ENCODE assay signal across 23 mouse cellular contexts in the genomic region with DNA sequence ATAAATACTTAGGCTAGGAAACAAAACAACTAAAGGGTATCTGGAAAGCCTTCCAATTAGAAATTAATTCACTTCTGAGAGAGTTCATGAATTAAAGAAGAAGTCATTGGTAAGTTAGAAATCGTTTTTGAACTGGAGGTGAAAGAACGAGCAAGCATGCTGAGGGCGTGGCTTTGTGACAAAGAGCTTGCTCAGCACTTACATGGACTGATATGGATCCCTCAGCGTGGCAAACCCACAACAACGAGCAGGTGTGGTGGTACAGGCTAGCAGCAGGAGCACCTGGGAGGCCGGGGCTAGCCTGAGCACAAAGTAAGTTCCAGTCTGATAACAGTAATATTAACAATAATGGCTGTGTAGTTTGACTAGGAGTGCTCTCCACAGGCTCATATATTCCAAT.
"Had no signal": no experiment of that assay in that cellular context is flagged by ENCODE, and none has a peak within 500 bp of the region (broad histone marks: within the 10 kb centered on the region; RNA-seq: fewer than 3 reads in every experiment).

No protein-coding gene starts in this region.

- ATAC-seq: lung, postnatal 0 days; midbrain, embryonic 16.5 days had no signal

- H3K36me3 ChIP-seq: limb, embryonic 15.5 days; lung, embryonic 15.5 days; midbrain, embryonic 12.5 days; neural tube, embryonic 13.5 days; neural tube, embryonic 15.5 days had no signal

- H3K27ac ChIP-seq: limb, embryonic 15.5 days; liver, embryonic 14.5 days; lung, embryonic 15.5 days; midbrain, embryonic 10.5 days; midbrain, embryonic 12.5 days; neural tube, embryonic 13.5 days; neural tube, embryonic 15.5 days had no signal

- H3K4me3 ChIP-seq: limb, embryonic 15.5 days; lung, embryonic 15.5 days; megakaryocyte, embryonic 14.5 days; midbrain, embryonic 10.5 days; midbrain, embryonic 12.5 days; myocyte; neural tube, embryonic 13.5 days; neural tube, embryonic 15.5 days had no signal

- H3K9me3 ChIP-seq: limb, embryonic 15.5 days; lung, embryonic 15.5 days; megakaryocyte, embryonic 14.5 days; midbrain, embryonic 10.5 days; midbrain, embryonic 12.5 days; neural tube, embryonic 13.5 days; neural tube, embryonic 15.5 days had no signal

- H3K27me3 ChIP-seq: limb, embryonic 15.5 days; lung, embryonic 15.5 days; megakaryocyte, embryonic 14.5 days; midbrain, embryonic 12.5 days; neural tube, embryonic 13.5 days; neural tube, embryonic 15.5 days had no signal

- H3K9ac ChIP-seq: limb, embryonic 15.5 days; liver, embryonic 14.5 days; lung, embryonic 15.5 days; midbrain, embryonic 12.5 days; neural tube, embryonic 13.5 days; neural tube, embryonic 15.5 days had no signal

- DNase-seq: lung, adult 2 months; lung, postnatal 14 days; lung, postnatal 36 days; midbrain, embryonic 14.5 days; retina, postnatal 1 day; right cerebral cortex, adult 18-20 months; right cerebral cortex, postnatal 25 days; right cerebral cortex, postnatal 4 days; spleen, adult 18-20 months; thymus, adult 2 months; thymus, postnatal 25 days; thymus, postnatal 4 days had no signal

- H3K4me2 ChIP-seq: limb, embryonic 15.5 days; lung, embryonic 15.5 days; midbrain, embryonic 12.5 days; neural tube, embryonic 13.5 days; neural tube, embryonic 15.5 days had no signal
